Mouse (Mus musculus) midbrain, embryonic 16.5 days (tissue): ENCODE data around the gene Igfn1. TPM values are rescaled to one million over a fixed set of nuclear protein-coding genes. Genes with fewer than 3 reads are reported as not detected.

ENCODE experiments used
- ATAC-seq: fragments of 200-750 bp; cut with Nextera tagmentation; 2 replicates; pipeline ENCODE4 v1.8.0; 2017; ENCODE audit warnings: moderate TSS enrichment
- H3K27ac ChIP-seq: fragments of 300-500 bp; sonication (generic); 2 replicates; pipeline ENCODE4 v1.5.1; 2014; ENCODE audit warnings: mild to moderate bottlenecking, low read length, mixed read lengths
- H3K27me3 ChIP-seq: fragments of 300-500 bp; sonication (generic); 2 replicates; pipeline ENCODE4 v1.6.1; 2014; ENCODE audit warnings: low read depth, low read length, mixed read lengths; ENCODE audit not compliant: control insufficient read depth, insufficient read depth
- H3K36me3 ChIP-seq: fragments of 300-500 bp; sonication (generic); 2 replicates; pipeline ENCODE4 v1.6.1; 2014; ENCODE audit warnings: mild to moderate bottlenecking, low read length, moderate library complexity, mixed read lengths; ENCODE audit not compliant: control insufficient read depth, insufficient read depth
- H3K4me1 ChIP-seq: fragments of 300-500 bp; sonication (generic); 2 replicates; pipeline ENCODE4 v1.6.1; 2014; ENCODE audit warnings: mild to moderate bottlenecking, low read length, mixed read lengths; ENCODE audit not compliant: control insufficient read depth, insufficient read depth
- H3K4me2 ChIP-seq: fragments of 300-500 bp; sonication (generic); 2 replicates; pipeline ENCODE4 v1.6.1; 2014; ENCODE audit warnings: mild to moderate bottlenecking, low read length, mixed read lengths
- H3K4me3 ChIP-seq: fragments of 300-500 bp; sonication (generic); 2 replicates; pipeline ENCODE4 v1.5.1; 2014; ENCODE audit warnings: low read depth, mild to moderate bottlenecking, low read length, moderate library complexity, mixed read lengths
- H3K9ac ChIP-seq: fragments of 300-500 bp; sonication (generic); 2 replicates; pipeline ENCODE4 v1.6.1; 2014; ENCODE audit warnings: low read depth, low read length, mixed read lengths
- H3K9me3 ChIP-seq: fragments of 300-500 bp; sonication (generic); replicated peaks from 2 replicates; pipeline ENCODE4 v1.6.1; 2014; ENCODE audit warnings: mild to moderate bottlenecking, low read length, mixed read lengths; ENCODE audit not compliant: control insufficient read depth, poor library complexity, severe bottlenecking
- WGBS: fragments of 180-500 bp; shearing (Covaris S2); extraction: QIAGEN DNeasy Blood & Tissue Kit; methylation state at CpG from one replicate; pipeline ENCODE4 v1.1.7; 2014; 5-methylcytosine and 5-hydroxymethylcytosine counted together
- polyA plus RNA-seq: library from polyadenylated mRNA; unstranded; fragments of >200 nt; fragmentation: Nextera tagmentation; extraction: Ambion mirVana; gene quantifications from 2 replicates; pipeline ENCODE4 v1.2.1, GENCODE M21; 2015

Gene Igfn1
- 0.11 TPM in 1 of 2 replicates, not detected in the other for polyA plus RNA-seq

DNA sequence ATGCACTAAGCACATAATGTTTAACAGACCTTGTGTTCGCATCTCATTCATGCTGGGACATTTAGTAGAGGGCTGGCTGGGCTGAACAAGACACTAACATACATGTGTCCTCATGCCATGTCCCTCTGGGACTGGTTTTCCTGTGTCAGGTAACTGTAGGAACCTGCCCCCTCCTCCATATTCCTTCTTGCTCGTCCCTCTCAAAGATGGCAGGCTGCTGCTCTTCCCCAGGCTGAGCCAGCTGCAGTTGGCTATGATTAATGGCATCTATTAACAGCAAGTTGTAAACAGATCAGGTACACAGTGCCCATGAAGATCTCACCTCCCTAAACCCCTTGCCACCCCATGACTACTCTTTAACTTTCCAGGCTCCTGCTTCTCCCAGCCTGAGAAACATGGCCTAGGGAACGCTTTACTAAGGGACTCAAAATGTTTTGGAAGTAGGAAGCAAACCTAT, at the start of gene Igfn1:
Gene Igfn1, minus strand, starts transcription at position 51 of the 457 bp plus-strand sequence.
- Histone ChIP-seq H3K9me3 (no peaks in the 10 kb centered on the region), H3K27ac (no peak within 1 kb of the TSS), H3K4me2 (peak within 1 kb of the TSS; percentile 65), H3K36me3 (no peaks in the 10 kb centered on the region), H3K27me3 (peaks cover 7% of the 10 kb centered on the region), H3K4me3 (no peak within 1 kb of the TSS), H3K9ac (no peak within 1 kb of the TSS), H3K4me1 (peaks cover 8% of the 10 kb centered on the region; the same call in 1 of the 2 replicates)
- no peak for ATAC-seq
- 83% methylated on average over 3 of the region's 3 CpGs for WGBS

DNA sequence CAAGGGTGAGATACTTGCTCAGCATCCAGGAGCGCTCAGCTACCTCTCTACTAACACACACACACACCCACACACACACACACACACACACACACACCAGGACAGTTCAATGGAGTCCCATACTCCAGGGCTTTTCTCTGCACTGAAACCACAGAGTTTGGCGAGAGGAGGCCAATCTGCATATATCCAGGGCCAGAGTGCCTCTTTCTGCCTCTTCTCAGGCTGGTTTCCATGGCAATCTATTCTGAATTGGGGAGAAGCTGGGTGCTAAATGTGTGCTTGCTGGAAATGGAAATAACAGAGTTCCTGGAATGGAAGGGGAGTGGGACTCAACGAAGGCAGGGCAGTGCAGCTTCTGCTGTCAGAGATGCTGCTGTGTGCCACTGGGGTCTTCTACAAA, 49.6 kb upstream of the Igfn1 start:
- Histone ChIP-seq H3K27ac (peak overlapping the region; percentile 57), H3K4me2 (no peak overlapping the region), H3K36me3 (no peaks in the 10 kb centered on the region), H3K27me3 (peaks cover 2% of the 10 kb centered on the region; the same call in 1 of the 2 replicates), H3K4me3 (no peak overlapping the region), H3K9ac (no peak overlapping the region), H3K9me3 (no peaks in the 10 kb centered on the region), H3K4me1 (peaks cover 13% of the 10 kb centered on the region)
- 24% methylated on average over 3 of the region's 3 CpGs for WGBS
- ATAC-seq: peak; percentile 27; the same call in 1 of the 2 replicates

DNA sequence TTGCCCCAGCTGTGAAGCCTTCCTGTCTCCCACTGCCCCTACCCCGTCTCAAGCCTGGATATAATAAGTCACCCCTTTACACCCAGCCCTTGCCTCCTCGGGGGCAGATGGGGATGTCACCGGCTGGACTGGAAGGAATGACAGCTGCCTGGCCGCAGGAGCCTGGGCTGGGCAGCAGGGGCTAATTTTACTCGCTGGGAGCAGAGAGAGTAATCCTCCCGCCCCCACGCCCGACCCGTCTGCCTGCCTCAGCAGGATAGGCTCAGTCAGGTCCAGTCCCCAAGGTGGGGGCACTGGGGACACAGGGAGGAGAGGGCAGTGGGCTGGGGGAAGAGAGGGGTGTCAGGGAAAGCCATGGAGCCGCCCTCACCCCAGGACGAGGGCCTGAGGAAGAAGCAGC, 46.4 kb upstream of the Igfn1 start, which contains the start of gene Cacna1s:
Gene Cacna1s, plus strand, starts transcription at position 204 of the 400 bp plus-strand sequence.
- Histone ChIP-seq H3K4me1 (peaks cover 13% of the 10 kb centered on the region), H3K27me3 (peaks cover 13% of the 10 kb centered on the region), H3K36me3 (no peaks in the 10 kb centered on the region), H3K9ac (no peak within 1 kb of the TSS), H3K27ac (no peak within 1 kb of the TSS), H3K9me3 (no peaks in the 10 kb centered on the region), H3K4me3 (no peak within 1 kb of the TSS), H3K4me2 (no peak within 1 kb of the TSS)
- 35% methylated on average over 11 of the region's 11 CpGs for WGBS
- ATAC-seq: no peak

DNA sequence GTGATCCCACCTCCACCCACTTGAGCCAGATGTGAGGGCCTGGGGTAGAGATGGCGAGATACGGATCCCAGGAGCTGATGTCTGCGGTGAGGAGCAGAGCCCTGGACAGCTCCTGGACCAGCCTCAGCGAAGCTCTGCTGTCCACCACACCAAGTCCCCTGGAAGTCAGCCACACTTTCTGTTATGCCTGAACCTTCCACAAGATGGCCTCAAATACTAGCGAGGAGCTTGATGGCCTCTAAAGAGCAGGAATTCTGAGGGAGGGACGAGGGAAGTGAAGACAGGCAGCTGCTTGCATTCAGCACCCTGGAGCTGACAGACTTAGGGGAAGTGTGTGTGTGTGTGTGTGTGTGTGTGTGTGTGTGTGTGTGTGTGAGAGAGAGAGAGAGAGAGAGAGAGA, 45.3 kb upstream of the Igfn1 start:
- no peaks in the 10 kb centered on the region for H3K36me3 ChIP-seq
- H3K4me2 ChIP-seq: peak overlapping the region; percentile 65
- WGBS: 0% methylated on average over 6 of the region's 6 CpGs
- H3K27me3 ChIP-seq: peaks cover 13% of the 10 kb centered on the region
- H3K9me3 ChIP-seq: no peaks in the 10 kb centered on the region
- ATAC-seq: peak; percentile 70
- no peak overlapping the region for H3K27ac ChIP-seq
- H3K9ac ChIP-seq: peak overlapping the region; percentile 59; the same call in 1 of the 2 replicates
- peak overlapping the region; percentile 40 for H3K4me3 ChIP-seq
- H3K4me1 ChIP-seq: peaks cover 13% of the 10 kb centered on the region

DNA sequence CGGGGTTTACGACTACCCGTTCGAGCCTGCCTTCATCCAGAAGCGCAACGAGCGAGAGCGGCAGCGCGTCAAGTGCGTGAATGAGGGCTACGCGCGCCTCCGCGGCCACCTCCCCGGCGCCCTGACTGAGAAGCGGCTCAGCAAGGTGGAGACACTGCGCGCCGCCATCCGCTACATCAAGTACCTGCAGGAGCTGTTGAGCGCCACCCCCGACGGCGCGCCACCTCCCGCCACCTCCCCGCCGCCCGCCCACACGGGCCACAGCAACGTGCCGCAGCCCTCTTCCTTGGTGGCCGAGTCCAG, 44.8 kb upstream of the Igfn1 start:
- Histone ChIP-seq H3K36me3 (no peaks in the 10 kb centered on the region), H3K4me2 (peak overlapping the region; percentile 65), H3K9me3 (no peaks in the 10 kb centered on the region), H3K4me1 (peaks cover 8% of the 10 kb centered on the region), H3K27me3 (peaks cover 13% of the 10 kb centered on the region), H3K27ac (no peak overlapping the region), H3K9ac (peak overlapping the region; percentile 59; the same call in 1 of the 2 replicates), H3K4me3 (peak overlapping the region; percentile 40)
- ATAC-seq: peak; percentile 63
- WGBS: under 1% methylated on average over 36 of the region's 36 CpGs

DNA sequence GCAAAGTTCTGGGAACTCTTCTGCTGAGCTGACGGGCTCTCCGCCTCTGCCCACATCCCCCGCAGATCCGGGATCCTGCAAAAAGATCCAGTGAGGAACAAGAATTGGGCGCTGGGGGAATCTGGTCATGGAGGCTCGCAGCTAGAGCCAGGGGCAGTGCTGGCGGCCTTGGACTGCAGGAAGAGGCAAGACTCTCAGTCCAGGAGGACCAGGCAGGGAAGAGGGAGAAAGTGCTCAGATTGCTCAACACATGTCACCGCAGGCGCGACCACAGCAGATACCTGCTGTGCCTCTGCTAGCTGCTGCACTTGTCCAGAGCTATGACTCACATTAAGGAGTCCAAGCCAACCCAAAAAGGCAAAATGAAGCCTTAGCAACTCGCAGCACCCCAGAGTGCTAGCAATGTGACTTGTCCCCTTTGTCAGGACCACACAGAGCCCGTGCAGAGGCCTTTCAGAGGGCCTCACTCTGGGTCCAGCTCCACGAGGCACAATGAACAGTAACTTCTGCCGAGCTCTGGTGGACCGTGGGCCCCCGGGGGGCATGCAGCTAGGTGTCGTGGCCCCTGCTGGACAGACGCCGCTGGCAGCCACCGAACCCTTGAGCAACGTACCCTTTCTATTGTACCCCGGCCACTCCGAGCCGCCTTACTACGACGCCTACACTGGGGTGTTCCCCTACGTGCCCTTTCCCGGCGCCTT, 44.3 kb upstream of the Igfn1 start, which contains the start of gene Ascl5:
Gene Ascl5, plus strand, starts transcription at position 493 of the 701 bp plus-strand sequence.
- peaks cover 13% of the 10 kb centered on the region for H3K27me3 ChIP-seq
- H3K36me3 ChIP-seq: no peaks in the 10 kb centered on the region
- WGBS: 19% methylated on average over 29 of the region's 29 CpGs
- H3K4me2 ChIP-seq: peak within 1 kb of the TSS; percentile 65
- no peaks in the 10 kb centered on the region for H3K9me3 ChIP-seq
- peak; percentile 9 for ATAC-seq
- H3K4me1 ChIP-seq: peaks cover 5% of the 10 kb centered on the region; the same call in 1 of the 2 replicates
- peak within 1 kb of the TSS; percentile 59; the same call in 1 of the 2 replicates for H3K9ac ChIP-seq
- no peak within 1 kb of the TSS for H3K27ac ChIP-seq
- peak within 1 kb of the TSS; percentile 40 for H3K4me3 ChIP-seq

DNA sequence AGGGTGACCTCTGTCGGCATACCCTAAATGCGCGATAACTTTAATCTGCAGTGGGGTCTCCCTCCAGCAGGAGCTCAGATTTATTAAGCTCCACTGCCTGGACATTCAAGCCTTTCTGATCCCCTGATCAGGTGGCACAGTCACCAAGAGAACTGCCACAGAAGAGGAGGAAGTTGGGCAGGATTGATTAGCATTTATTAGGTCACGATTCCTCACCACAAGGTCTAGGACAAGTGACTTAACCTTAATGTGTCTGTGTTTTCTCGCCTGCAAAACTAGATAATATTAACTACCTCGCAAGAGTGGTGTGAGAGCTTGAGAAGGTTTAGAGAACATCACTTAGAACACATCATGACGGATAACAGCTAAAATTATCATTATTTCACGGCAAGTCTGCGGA, 41.8 kb upstream of the Igfn1 start:
- Histone ChIP-seq H3K27me3 (peaks cover 13% of the 10 kb centered on the region), H3K4me3 (no peak overlapping the region), H3K36me3 (no peaks in the 10 kb centered on the region), H3K27ac (no peak overlapping the region), H3K9me3 (no peaks in the 10 kb centered on the region), H3K4me2 (no peak overlapping the region), H3K4me1 (peaks cover 5% of the 10 kb centered on the region; the same call in 1 of the 2 replicates), H3K9ac (no peak overlapping the region)
- no peak for ATAC-seq
- 75% methylated on average over 9 of the region's 9 CpGs for WGBS

DNA sequence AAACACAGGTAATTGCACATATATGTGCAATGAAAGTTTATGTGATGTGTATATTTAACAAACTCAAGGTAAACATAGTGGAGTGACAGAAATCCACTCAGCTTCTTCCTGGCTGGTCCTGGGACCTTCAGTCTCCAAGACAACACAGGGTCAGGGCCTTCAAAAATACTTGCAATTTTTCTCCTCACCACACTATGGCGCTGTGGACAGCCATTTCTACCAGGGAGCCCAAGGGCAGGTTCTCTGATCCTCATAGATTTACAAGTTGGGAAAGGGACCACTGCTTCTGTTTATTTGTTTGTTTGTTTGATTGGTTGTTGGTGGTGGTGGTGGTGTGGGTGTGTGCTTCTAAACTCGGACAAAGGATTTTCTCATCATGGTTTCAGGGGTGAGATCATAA, 41.3 kb upstream of the Igfn1 start:
- peaks cover 11% of the 10 kb centered on the region for H3K27me3 ChIP-seq
- H3K36me3 ChIP-seq: no peaks in the 10 kb centered on the region
- no peaks in the 10 kb centered on the region for H3K9me3 ChIP-seq
- WGBS: 5% methylated on average over 2 of the region's 2 CpGs
- H3K4me2 ChIP-seq: no peak overlapping the region
- no peak overlapping the region for H3K9ac ChIP-seq
- ATAC-seq: no peak
- no peak overlapping the region for H3K4me3 ChIP-seq
- no peak overlapping the region for H3K27ac ChIP-seq
- H3K4me1 ChIP-seq: peaks cover 5% of the 10 kb centered on the region; the same call in 1 of the 2 replicates

DNA sequence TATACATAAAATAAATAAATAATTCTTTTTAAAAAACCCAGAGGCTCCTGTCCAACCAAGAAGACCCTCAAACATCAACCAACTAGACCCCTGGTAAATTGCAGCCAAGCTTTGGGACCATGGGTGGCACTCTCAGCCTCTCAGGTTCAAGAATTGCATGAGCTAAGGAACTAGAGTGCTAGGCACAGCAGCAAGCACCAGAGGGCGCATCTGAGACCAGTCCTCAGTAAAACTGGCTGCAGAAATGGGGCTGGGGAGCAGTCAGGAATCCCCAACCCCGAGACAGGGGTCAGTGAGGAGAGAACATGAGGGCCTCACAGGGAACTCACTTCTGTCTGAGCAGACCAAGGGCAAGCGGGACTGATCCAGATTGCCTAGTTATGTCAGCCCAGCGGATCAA, 39.6 kb upstream of the Igfn1 start:
- no peaks in the 10 kb centered on the region for H3K36me3 ChIP-seq
- peaks cover 11% of the 10 kb centered on the region for H3K27me3 ChIP-seq
- H3K9me3 ChIP-seq: no peaks in the 10 kb centered on the region
- peaks cover 7% of the 10 kb centered on the region for H3K4me1 ChIP-seq
- no peak overlapping the region for H3K9ac ChIP-seq
- H3K4me2 ChIP-seq: no peak overlapping the region
- H3K27ac ChIP-seq: no peak overlapping the region
- WGBS: 9% methylated on average over 4 of the region's 4 CpGs
- no peak for ATAC-seq
- H3K4me3 ChIP-seq: no peak overlapping the region
